Mouse (Mus musculus) left cerebral cortex, adult 18-20 months (tissue): ENCODE results near the gene Zbtb45. TPM values are rescaled to one million over a fixed set of nuclear protein-coding genes. Genes with fewer than 3 reads are reported as not detected.

ENCODE experiments used
- DNase-seq, 2 experiments: peaks; one replicate each; pipeline ENCODE4 v3.0.0; 2021 to 2022; ENCODE audit warnings: low spot score in 2 of 2, mixed read lengths in 1 of 2
- total RNA-seq, 2 experiments: library from RNA; stranded (reverse); gene quantifications; 2 replicates each; pipeline ENCODE4 v1.2.3; 2021

Zbtb45 gene
- total RNA-seq, 2 experiments from 2014 or later = 35.3 to 38.3 TPM

DNA sequence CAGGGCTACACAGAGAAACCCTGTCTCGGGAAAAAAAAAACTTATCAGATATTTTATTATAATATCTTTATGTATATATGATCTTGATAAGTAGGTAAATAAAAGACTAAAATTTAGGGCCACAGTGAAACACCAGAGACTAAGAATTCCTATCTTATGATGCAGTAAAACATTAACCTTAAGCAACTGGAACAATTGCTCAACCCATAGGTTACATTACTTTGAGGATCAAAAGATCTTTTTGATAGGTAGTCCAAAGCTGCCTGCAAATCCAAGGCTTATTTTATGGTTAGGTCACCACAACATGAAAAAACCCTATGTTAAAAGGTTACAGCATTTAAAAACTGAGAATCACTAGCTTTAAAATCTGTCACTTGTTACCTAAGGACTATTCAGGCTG, 8.2 kb downstream of the Zbtb45 start:
- no peak for DNase-seq

DNA sequence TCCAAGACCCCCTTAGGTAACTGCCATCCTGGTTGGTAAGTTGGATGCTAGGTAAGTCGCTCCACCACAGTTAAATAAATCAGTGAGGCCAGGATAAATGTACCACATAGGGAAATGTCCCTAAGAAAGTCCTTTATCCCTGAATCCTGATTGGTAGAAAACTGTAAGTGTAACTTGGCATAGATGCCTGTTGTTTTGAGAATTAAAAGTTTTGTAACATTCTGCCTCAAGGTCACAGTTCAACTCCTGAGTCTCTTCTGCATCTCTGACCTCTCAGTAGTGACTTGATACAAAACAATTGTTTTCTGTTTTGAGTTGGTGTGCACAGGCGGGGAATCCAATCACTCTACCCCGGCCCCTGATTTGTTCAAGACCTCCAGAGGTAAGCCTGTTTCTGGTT, 11.0 kb downstream of the Zbtb45 start, which contains the start of gene Trim28:
TSS of gene Trim28 (plus strand) at position 264 of the 400 bp plus-strand sequence.
- no peak for DNase-seq

DNA sequence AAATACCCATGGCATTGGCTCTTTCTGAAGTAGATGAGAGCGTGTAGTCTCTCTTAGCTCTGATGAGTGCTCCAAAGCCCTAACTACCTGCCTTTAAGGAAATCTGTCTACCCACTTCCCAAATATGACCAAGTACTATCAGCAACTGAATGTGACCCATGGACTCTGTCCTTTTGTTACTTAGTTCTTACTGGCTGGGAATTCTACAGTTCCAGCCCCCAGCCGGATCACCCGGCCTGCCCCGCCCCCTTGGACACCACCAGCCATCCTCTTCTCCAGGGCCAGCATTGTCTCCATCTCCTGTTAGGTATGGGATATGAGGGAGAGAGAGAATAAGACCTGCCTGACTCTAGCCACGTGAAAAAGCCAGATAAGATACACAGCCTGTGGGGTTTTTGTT, 11.8 kb downstream of the Zbtb45 start, which contains the start of gene Slc27a5:
TSS of gene Slc27a5 (minus strand) at position 140 of the 400 bp plus-strand sequence.
- no peak for DNase-seq

DNA sequence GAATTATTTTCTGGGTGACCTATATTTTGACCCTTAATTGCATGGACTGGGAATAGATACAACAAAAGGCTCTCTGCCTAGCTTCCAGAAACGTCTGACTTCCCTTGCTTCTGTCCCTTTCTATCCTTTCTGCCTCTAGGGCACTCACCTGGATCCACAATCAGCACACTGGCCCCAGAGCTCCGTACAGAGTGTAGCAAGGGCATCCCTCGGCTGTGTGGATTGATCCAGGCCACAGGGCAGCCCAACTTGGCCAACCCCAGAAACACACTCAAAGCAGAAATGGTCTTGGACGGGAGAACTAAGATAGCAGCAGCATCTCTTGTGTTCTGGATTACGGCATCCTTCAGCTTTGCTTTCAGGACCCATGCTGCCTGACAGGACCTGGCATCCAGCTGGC, 12.6 kb downstream of the Zbtb45 start:
- no peak for DNase-seq

DNA sequence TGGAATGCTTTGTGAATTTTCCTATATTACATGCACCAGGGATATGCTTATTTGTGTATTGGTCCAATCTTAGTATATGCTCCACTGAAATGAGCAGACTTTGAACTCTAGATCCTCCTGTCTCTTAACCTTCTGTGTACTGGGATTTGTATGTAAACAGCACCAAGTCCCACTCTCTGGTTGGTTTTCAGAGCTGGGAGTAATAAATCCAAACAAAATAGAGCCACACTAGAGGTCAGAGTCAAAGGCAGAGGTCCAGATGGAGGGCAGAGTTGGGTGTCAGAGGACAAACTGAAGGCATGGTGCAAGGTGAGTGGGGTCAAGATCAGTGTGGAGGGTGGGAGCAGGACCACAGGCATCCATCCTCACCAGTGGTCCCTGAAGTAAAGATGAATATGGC, 14.0 kb downstream of the Zbtb45 start:
- no peak for DNase-seq

DNA sequence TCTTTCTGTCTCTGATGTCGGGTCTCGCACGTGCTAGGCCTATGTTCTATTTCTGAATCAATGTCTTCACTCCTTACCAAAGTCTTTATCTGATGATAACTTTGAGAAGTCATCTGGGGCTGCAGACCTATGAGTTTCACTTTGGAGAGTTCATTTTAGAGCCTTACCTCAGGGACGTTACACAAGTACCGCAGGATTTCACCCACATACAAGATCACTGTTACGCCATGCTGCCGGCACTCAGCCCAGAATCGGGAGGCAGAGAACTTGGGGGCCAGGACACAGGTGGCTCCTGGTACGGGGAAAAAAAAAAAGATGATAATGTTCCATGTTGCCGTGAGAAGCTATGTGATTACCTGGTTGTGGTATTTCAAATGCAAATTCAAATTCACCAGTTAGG, 16.7 kb downstream of the Zbtb45 start:
- no peak for DNase-seq

DNA sequence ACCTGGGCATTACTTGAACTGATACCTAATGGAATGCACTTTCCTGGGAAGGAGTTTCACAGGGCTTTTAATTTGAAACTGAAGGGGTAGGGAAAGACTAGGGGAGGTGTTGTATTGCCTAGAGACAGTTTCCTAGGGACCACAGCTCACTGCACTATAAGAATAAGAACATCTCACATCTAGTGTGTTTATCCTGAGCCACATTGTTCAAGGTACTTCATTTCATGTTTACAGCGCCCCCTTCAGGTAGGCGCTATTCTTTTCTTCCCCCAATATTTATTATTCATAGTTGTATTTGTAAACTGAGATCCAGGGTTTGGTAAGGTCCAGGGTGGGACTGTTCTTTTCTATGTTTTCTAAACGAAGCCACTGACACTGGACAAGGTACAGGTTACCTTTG, 17.6 kb downstream of the Zbtb45 start:
- DNase-seq = no peak

DNA sequence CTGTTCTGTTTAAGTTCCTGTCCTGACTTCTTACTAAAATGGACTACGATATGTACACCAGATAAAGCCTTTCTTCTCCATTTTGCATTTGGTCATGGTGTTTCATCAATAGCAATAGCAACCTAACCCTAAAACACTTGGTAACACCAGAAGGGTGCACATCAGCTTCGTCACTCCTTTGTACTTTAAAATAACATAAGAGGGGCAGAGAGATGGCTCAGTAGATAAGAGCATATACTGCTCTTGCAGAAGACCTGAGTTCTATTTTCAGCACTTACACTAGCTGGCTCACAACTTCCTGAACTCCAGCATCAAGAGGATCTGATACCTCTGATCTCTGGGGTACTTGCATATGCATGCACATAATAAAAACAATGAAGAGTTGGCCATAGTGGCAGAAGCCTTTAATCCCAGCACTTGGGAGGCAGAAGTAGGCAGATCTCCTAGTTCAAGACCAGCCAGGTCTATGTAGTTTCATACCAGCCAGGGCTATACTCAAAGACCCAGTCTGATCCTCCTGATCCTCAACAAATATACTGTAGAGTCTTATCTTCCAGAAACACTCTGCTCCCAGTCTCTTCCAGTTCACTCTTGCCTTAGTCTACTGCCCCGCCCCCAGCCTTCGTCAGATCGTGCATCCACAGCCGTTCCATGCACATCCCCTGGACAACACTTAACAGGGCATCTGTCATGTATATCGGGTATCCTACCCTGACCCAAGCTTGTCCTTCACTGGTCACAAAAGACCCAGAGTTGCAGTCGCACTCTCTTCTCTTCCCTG, 22.2 kb downstream of the Zbtb45 start:
- no peak for DNase-seq

DNA sequence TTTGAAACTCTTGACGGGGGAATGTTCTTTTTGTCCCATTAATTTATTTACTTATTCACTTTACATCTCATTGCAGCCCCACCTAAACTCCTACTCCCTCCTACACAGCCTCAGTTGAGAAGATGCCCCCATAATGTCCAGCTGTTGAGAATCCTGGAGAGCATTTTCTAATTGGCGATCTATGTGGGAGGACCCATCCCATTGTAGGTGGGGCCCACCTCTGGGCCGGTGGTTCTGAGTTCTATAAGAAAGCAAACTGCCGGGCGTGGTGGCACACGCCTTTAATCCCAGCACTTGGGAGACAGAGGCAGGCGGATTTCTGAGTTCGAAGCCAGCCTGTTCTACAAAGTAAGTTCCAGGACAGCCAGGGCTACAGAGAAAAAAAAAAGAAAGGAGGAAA, 22.9 kb downstream of the Zbtb45 start:
- DNase-seq = no peak

DNA sequence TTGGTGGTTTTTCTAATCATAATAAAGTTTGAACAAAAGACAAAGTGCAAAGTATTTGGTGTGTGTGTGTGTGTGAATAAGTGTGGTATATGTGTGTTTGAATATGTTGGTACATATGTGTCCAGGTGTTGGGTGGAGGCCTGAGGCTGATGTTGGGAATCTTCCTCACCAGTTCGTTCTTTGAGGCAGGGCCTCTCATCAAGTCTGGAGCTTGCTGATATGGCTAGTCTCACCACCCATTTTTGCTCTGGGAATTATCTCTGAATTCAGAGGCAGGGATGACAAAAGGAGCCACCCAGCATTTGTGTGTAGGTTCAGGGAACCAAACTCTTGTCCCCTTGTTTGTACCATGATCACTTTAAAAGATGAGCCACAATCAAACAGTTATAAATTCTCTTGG, 24.1 kb downstream of the Zbtb45 start:
- no peak for DNase-seq

DNA sequence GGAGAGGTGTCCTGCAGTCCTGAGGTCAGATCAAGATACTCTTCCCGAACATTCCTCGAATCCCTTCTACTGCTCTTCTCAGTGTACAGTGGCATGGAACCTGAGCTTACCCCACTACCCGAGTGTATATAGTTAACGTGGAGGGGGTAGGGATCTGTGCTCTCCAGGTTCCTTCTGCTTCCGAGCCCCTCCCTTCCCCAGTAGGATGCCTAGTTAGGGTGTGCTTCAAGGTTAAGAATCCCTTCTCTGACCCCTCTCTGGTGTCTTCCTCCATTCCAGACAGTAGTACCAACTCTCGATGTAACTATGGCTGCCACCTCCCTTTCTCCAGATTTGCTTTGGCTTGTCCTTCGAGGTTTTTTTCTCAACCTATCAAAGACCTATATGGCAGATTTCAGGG, 29.5 kb downstream of the Zbtb45 start:
- DNase-seq = no peak

DNA sequence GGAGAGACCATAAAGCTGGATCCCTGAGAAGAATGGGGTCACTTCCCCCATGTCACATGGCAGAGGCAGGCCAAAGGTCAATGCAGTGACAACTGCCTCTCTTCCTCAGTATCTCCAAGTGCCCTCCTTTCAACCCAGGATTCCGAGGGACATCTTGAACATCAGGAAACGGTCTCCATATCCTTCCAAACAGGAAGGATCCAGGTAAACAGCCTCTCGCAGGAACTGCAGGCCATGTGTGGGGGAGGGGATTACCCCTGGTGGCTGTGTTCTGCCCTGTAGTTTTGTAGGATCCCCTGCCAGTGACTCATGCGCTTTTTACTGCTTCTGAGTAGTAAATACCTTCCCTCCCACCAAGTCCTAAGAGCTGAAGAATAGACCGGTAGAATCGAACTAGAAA, 30.1 kb downstream of the Zbtb45 start:
- DNase-seq = no peak

DNA sequence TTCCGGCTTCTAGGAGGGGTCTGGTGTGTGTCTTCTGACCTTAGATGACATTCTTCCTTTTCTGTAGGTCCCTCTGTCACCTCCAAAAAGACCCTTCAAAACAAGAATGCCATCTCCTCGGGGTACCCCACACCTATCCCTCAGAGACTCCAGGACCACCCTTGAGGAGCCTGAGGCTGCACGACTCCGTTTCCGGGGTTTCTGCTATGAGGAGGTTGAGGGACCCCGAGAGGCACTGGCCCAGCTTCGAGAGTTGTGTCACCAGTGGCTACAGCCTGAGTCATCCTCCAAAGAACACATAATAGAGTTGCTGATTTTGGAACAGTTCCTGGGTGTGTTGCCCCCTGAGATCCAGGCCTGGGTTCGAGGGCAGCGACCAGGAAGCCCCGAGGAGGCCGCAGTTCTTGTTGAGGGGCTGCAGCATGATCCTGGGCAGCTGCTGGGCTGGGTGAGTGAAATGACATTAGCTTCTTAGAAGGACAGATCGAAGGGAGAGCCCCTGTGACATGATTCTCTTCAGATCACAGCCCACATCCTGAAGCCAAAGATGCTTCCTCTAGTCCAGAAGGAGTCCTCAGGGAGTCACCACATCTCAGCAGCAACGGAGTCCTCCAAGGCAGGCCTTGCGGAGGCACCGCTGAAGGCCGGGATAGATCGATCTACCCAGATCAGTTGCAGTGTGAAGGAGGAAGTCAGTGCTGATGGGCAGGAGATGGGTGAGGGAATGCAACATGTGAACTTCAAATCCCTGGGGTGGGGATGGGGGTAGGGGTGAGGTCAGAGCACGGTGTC, 30.7 kb downstream of the Zbtb45 start:
- DNase-seq = no peak

DNA sequence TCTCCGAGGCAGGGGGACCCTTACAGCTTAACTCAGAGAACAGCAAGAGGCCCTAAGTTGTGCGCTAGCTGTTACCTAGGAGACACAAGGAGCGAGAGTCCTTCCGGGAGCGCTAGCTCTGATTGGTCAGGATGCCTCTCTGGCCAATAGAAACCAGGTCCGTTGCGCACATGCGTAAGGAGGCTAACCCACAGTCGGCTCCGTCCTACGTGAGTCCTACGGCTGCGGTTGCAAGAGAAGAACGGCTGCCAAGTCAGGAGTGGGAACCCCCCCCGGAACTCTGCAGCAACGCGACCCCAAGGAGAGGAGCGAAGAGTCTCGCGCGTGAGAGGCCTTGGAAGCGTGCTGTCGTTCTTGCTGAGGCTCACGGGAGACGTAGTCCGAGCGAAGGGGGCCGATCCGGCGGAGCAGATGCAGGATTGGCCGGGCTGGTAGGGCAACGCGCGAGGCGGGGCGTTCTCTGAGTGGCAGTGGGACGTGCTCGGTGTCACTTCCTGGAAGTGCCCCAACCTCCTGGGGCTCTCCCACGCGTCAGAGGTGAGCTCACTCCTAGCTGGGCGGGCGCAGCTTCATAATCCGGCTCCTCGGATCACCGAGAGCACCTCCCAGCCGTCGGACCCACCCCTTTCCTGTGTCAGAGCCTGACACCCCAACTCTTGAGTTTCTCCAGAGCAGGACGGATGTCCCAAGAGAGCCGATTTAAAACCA, 32.0 kb downstream of the Zbtb45 start, which contains the start of gene Zfp446:
TSS of gene Zfp446 (plus strand) at position 167 of the 708 bp plus-strand sequence.
- peak; percentile 99 for DNase-seq

DNA sequence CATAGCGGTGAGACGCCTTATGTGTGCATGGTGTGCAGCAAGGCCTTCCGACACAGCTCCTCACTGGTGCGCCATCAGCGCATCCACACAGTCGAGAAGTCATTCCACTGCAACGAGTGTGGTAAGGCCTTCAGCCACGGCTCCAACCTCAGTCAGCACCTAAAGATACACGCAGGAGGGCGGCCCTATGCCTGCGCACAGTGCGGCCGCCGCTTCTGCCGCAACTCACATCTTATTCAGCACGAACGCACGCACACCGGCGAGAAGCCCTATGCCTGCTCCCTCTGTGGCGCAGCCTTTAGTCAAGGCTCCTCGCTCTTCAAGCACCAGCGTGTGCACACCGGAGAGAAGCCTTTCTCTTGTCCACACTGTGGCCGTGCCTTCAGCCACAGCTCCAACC, 38.9 kb downstream of the Zbtb45 start:
- no peak for DNase-seq

DNA sequence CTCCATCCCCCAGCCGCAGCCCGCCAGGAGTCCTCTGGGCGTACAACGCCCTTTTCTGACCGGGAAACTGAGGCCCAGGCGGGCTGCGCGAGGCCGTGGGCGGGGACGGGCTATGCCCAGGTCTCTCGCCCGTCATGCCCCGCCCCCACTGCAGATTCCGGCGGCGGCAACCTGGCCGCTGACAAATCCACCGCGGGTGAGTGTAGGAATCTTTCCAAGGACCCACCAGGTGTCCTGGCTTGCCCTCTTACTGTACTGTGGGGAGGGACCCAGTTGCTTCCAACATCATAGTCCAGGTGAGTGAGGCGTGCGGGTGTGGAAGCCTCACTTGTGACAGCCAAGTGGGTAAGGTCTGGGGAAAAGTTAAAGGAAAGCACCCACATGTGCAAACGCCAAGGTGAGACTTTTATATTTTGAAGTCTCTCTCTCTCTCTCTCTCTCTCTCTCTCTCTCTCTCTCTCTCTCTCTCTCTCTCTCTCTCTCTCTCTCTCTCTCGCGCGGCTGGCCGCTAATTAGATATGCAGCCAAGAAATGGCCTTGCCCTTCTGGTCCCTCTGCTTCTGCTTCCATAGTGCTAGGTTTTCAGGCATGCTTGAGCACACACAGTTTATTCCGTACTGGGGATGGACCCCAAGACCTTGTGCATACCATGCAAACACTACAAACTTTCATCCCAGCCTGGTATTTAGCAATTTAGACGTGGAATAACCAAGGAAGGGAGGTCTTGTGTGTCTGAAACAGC, 43.6 kb downstream of the Zbtb45 start:
- peak; percentile 48 to 61 for DNase-seq

DNA sequence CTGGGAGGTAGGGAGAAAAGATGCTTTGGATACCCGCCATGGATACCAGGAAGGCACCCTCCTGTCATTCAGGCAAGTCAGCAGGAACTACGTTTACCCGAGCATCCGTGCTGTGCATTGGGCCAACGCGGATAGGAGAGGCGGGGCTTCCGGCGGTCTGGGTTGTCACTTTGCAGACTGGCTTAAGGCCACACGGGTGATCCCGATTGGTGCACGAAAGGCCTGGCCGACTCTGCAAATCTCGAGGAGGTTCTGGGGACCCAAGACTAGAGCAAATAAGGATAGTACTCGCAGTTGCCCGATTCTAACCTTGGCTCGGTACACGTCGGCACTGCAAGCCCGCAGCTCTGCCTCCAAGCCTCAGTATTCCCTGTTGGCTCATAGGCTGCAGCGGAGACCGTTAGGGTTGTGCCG, 44.1 kb downstream of the Zbtb45 start, which contains the start of gene Zfp324:
TSS of gene Zfp324 (plus strand) at position 161 of the 414 bp plus-strand sequence.
- DNase-seq = peak; percentile 85 to 91

DNA sequence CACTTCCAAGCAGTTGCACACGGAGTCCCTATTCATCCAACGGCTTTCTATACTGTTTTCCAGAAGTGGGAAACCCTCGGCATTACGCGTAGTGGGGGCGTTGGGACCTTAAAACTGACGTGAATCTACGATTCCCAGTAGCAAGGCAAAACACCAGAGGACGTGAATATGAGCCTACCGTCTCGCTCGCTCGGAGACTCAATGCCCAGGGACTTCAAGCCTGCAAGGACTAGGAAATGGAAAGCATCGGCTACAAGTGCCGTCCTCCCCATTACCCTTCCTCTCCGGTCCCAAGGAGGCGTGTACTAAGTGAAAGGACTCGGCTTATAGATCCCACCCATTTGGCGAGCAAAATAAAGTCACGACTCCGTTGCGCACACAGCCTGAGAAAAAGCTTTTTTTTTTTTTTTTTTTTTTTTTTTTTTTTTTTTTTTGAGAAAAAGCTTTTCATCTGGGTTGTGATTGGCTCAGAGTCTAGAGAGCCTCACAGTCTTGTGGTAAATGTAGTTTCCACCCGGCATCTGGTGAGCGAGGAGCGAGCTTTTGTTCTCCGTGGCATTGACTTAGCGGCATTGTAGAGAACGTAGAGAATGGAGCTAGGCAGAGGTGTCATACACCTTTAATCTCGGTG, 48.2 kb downstream of the Zbtb45 start:
- peak; percentile 29 to 57 for DNase-seq

DNA sequence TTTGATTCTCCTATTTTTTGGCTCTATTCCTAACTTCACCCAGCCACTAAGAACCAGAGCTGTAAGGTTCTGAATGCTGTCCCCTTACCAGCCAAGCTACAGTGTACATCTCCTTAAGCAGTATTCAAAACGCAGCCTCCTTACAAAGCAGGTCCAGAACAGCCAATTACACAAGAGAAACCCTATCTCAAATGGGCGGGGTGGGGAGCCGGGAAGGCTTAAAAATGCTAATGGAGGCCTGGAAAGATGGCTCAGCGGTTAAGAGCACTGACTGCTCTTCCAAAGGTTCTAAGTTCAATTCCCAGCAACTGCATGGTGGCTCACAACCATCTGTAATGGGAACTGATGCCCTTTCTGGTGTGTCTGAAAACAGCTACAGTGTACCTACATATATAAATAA, 50.1 kb downstream of the Zbtb45 start:
- DNase-seq = no peak

DNA sequence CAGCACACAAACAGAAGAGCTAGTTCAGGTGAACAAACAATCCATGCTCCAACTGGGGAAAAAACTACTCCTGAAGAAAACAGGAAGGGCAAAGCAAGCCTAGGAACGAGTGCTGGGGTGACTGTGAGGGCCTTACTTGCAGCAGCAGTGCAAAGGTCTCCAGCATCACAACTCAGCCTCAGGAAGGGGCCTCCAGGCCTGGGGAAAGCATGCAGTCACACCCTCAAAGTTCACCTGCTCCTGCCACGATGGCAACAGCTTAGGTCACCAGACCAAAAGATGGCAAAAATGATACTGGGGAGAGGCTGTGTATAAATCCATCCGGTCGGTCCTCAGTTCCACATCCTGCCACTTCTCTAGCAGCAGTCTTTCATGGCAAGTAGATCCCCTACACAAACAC, 50.9 kb downstream of the Zbtb45 start:
- DNase-seq = no peak
